Mouse (Mus musculus) heart, embryonic 14.5 days (tissue): Measurements from ENCODE around the gene Tmem98. TPM values are rescaled to one million over a fixed set of nuclear protein-coding genes. Genes with fewer than 3 reads are reported as not detected.

Experiments used
- ATAC-seq: fragments of 200-750 bp; cut with Nextera tagmentation; 2 replicates; pipeline ENCODE4 v1.8.0; 2017; ENCODE audit warnings: low read depth, moderate TSS enrichment; ENCODE audit not compliant: insufficient number of reproducible peaks, insufficient read depth, low FRiP score
- H3K27ac ChIP-seq, 2 experiments: fragments of 200-500 bp in 1 of 2; fragments of 300-500 bp in 1 of 2; sonication (generic) in 1 of 2; replicated peaks in 1 of 2; 2 replicates each; pipeline ENCODE4 v1.5.1; 2012 to 2014; ENCODE audit warnings: low read depth in 2 of 2, low read length in 2 of 2, control low read depth in 1 of 2, mild to moderate bottlenecking in 1 of 2, mixed read lengths in 1 of 2; ENCODE audit not compliant: control insufficient read depth in 1 of 2, insufficient read depth in 1 of 2
- H3K27me3 ChIP-seq: fragments of 300-500 bp; sonication (generic); 2 replicates; pipeline ENCODE4 v1.6.1; 2014; ENCODE audit warnings: mild to moderate bottlenecking, low read length, control low read depth; ENCODE audit not compliant: control insufficient read depth, insufficient read depth
- H3K36me3 ChIP-seq: fragments of 300-500 bp; sonication (generic); 2 replicates; pipeline ENCODE4 v1.6.1; 2014; ENCODE audit warnings: mild to moderate bottlenecking, control low read depth, low read length, mixed read lengths; ENCODE audit not compliant: control insufficient read depth, insufficient read depth
- H3K4me1 ChIP-seq, 2 experiments: fragments of 200-500 bp in 1 of 2; fragments of 300-500 bp in 1 of 2; sonication (generic) in 1 of 2; 2 replicates each; pipeline ENCODE4 v1.6.1; 2012 to 2014; ENCODE audit warnings: low read length in 2 of 2, control low read depth in 1 of 2, mixed read lengths in 1 of 2; ENCODE audit not compliant: control insufficient read depth in 2 of 2, insufficient read depth in 2 of 2
- H3K4me2 ChIP-seq: fragments of 300-500 bp; sonication (generic); 2 replicates; pipeline ENCODE4 v1.6.1; 2014; ENCODE audit warnings: mild to moderate bottlenecking, low read length
- H3K4me3 ChIP-seq, 2 experiments: fragments of 200-500 bp in 1 of 2; fragments of 300-500 bp in 1 of 2; sonication (generic) in 1 of 2; 2 replicates each; pipeline ENCODE4 v1.5.1; 2012 to 2014; ENCODE audit warnings: low read length in 2 of 2, mild to moderate bottlenecking in 2 of 2, control low read depth in 1 of 2, low read depth in 1 of 2, moderate library complexity in 1 of 2; ENCODE audit not compliant: control insufficient read depth in 1 of 2, insufficient read depth in 1 of 2
- H3K9ac ChIP-seq: fragments of 300-500 bp; sonication (generic); 2 replicates; pipeline ENCODE4 v1.6.1; 2014; ENCODE audit warnings: mild to moderate bottlenecking, low read length
- H3K9me3 ChIP-seq: fragments of 300-500 bp; sonication (generic); 2 replicates; pipeline ENCODE4 v1.6.1; 2016; ENCODE audit warnings: low read length, control low read depth; ENCODE audit not compliant: control insufficient read depth
- WGBS: fragments of 180-500 bp; shearing (Covaris S2); extraction: QIAGEN DNeasy Blood & Tissue Kit; methylation state at CpG from one replicate; pipeline ENCODE4 v1.1.7; 2014; 5-methylcytosine and 5-hydroxymethylcytosine counted together
- polyA plus RNA-seq: library from polyadenylated mRNA; unstranded; fragments of >200 nt; fragmentation: Nextera tagmentation; extraction: Ambion mirVana; gene quantifications from 2 replicates; pipeline ENCODE4 v1.2.1, GENCODE M21; 2014

Tmem98 gene
- polyA plus RNA-seq, 1 experiment from 2014 or later, result 97.6 TPM

- H3K4me2 ChIP-seq, result no peak overlapping the region
- H3K36me3 ChIP-seq, result peaks cover 61% of the 10 kb centered on the region
- ATAC-seq, result no peak
- H3K9ac ChIP-seq, result no peak overlapping the region
- no peak overlapping the region for H3K27ac ChIP-seq
- H3K4me3 ChIP-seq, result no peak overlapping the region
- H3K9me3 ChIP-seq, result no peaks in the 10 kb centered on the region
- no peaks in the 10 kb centered on the region for H3K27me3 ChIP-seq
- 54% methylated on average over 7 of the region's 7 CpGs for WGBS
- H3K4me1 ChIP-seq, result peaks cover 21 to 30% of the 10 kb centered on the region in 2 experiments
Observed at GRCm38 (mm10) chr11:80815354-80815753, 5.4 kb downstream of the Tmem98 start.

- Histone ChIP-seq H3K4me3 (peak overlapping the region; percentile 12 to 13), H3K27ac (peak overlapping the region; percentile 92 to 94), H3K4me1 (peaks cover 15 to 21% of the 10 kb centered on the region in 2 experiments), H3K4me2 (peak overlapping the region; percentile 51), H3K27me3 (no peaks in the 10 kb centered on the region), H3K36me3 (peaks cover 70% of the 10 kb centered on the region), H3K9me3 (no peaks in the 10 kb centered on the region), H3K9ac (peak overlapping the region; percentile 38; the same call in 1 of the 2 replicates)
- peak; percentile 72 for ATAC-seq
- 9% methylated on average over 11 of the region's 11 CpGs for WGBS
Observed at GRCm38 (mm10) chr11:80818060-80818697, 8.2 kb downstream of the Tmem98 start.

DNA sequence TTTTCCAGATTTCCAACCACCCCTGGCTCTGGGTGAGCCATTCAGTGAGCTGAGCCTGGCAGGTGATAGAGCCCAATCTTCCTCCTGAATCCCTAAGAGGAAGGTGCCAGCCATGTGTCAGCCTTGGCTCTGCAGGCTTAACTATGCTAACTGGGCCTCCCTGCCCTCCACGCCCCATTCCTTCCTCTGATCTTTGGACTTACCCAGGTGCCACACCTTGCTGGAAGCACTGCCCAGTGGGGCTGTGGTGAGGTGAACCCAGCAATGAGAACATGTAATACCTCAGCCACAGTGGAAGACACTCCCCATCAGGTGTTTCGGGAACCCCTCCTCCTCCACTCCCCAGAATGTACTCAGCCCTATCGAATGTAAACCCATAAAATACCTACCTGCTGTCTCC is 10.1 kb downstream of the Tmem98 start:
- no peak for ATAC-seq
- WGBS, result 94% methylated on average over 3 of the region's 3 CpGs

DNA sequence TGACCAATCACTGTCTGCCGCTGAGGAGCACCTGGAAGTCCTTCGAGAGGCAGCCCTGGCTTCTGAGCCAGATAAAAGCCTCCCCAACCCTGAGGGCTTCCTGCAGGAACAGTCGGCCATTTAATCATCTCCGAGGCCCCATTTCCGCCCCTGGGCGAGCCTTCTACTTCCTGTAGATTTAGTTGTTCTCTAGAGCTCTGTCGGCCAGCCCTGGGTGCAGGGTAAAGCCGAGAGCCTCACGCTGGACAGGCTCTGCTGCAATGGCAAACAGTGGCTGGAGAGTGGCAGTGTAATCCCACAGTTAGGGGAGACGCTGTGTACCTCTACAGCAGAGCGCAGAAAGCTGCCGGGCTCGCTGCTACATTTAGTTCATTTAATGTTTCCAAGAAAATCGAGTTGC is 11.3 kb downstream of the Tmem98 start:
- Histone ChIP-seq H3K4me1 (peaks cover 18 to 26% of the 10 kb centered on the region in 2 experiments), H3K4me3 (no peak overlapping the region), H3K36me3 (peaks cover 41% of the 10 kb centered on the region), H3K27ac (peak overlapping the region in 1 of 2 experiments; percentile 20; a peak in 2 of 4 replicates), H3K4me2 (no peak overlapping the region), H3K9me3 (no peaks in the 10 kb centered on the region), H3K9ac (no peak overlapping the region), H3K27me3 (no peaks in the 10 kb centered on the region)
- ATAC-seq, result peak; percentile 48; the same call in 1 of the 2 replicates
- WGBS, result 42% methylated on average over 14 of the region's 14 CpGs

More for the DNA sequence above, 10.1 kb downstream of the Tmem98 start:
- Histone ChIP-seq H3K4me3 (no peak overlapping the region), H3K9ac (no peak overlapping the region), H3K4me1 (peaks cover 18 to 26% of the 10 kb centered on the region in 2 experiments), H3K27ac (no peak overlapping the region), H3K27me3 (no peaks in the 10 kb centered on the region), H3K9me3 (no peaks in the 10 kb centered on the region), H3K36me3 (peaks cover 53% of the 10 kb centered on the region), H3K4me2 (no peak overlapping the region)

DNA sequence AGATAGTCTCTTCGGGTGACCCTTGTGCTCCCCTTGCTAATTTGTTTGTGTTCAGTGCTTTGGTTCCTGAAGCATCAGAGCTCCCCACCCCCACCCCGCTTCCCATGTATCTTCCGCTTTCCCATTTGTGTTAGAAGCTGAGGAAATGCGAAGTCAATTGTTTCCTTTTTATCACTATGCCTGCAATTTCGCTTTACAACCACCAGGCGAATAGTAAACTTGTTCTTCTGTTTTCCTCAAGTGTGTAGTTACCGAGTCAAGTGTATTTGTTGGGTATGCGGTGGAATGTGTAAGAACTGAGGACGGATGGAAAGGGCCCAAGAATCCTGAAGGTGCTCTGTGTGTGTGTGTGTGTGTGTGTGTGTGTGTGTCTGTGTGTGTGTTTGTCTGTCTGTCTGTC is 11.8 kb downstream of the Tmem98 start:
- H3K4me3 ChIP-seq, result no peak overlapping the region
- H3K9me3 ChIP-seq, result no peaks in the 10 kb centered on the region
- WGBS, result 69% methylated on average over 9 of the region's 9 CpGs
- peak overlapping the region in 1 of 2 experiments; percentile 20; a peak in 1 of 4 replicates for H3K27ac ChIP-seq
- H3K9ac ChIP-seq, result no peak overlapping the region
- H3K36me3 ChIP-seq, result peaks cover 36% of the 10 kb centered on the region
- ATAC-seq, result no peak
- H3K4me2 ChIP-seq, result no peak overlapping the region
- H3K4me1 ChIP-seq, result peaks cover 18 to 26% of the 10 kb centered on the region in 2 experiments
- no peaks in the 10 kb centered on the region for H3K27me3 ChIP-seq

DNA sequence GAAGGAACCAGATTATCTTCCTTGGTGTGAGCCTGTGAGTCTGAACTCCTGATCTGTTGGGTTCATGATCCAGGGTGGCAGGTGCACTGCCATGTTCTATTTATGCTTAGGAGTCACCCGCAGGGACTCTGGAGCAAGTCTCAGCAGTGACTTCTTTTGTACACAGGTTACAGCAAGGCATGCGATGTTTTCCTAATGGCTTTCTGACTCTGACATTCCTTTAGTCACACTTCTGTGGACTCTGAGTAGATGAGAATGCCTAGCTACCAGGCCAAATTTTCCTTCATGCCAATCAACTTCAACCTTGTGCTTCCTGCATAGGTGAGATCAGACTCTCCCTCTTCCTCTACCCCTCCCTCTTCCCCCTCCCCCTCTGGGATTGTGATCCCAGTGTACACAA is 25.4 kb downstream of the Tmem98 start:
- Histone ChIP-seq H3K27me3 (no peaks in the 10 kb centered on the region), H3K4me2 (no peak overlapping the region), H3K36me3 (no peaks in the 10 kb centered on the region), H3K9me3 (no peaks in the 10 kb centered on the region), H3K9ac (no peak overlapping the region), H3K4me1 (no peaks in the 10 kb centered on the region), H3K4me3 (no peak overlapping the region), H3K27ac (no peak overlapping the region)
- no peak for ATAC-seq
- 73% methylated on average over 2 of the region's 2 CpGs for WGBS

DNA sequence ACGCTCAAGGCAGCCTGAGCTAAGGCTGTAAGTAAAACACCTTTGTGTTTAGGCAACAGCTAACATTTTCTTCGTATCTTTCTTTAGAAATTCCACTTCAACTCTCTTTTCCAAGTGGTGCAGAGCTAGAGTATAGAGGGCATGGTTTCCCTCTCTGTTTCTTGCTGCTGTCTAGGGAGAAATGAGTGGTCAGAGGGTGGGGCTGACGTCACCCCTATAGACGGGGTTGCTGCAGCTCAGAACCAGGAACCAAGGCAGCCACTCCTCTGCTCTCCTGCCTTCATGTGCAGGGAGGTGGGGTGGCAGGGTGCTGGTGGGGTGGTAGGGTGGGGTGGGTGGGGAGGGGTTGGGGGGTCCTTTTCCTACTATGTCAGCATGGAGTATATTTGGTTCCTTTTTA is 25.9 kb downstream of the Tmem98 start:
- Histone ChIP-seq H3K27me3 (no peaks in the 10 kb centered on the region), H3K4me3 (no peak overlapping the region), H3K9me3 (no peaks in the 10 kb centered on the region), H3K4me2 (no peak overlapping the region), H3K36me3 (no peaks in the 10 kb centered on the region), H3K27ac (no peak overlapping the region), H3K9ac (no peak overlapping the region), H3K4me1 (no peaks in the 10 kb centered on the region)
- no peak for ATAC-seq
- 73% methylated on average over 4 of the region's 4 CpGs for WGBS

GRCm38 (mm10) chr11:80838724-80839123 is 28.7 kb downstream of the Tmem98 start:
- Histone ChIP-seq H3K27ac (no peak overlapping the region), H3K4me1 (no peaks in the 10 kb centered on the region), H3K27me3 (no peaks in the 10 kb centered on the region), H3K4me2 (no peak overlapping the region), H3K9ac (no peak overlapping the region), H3K4me3 (no peak overlapping the region), H3K9me3 (no peaks in the 10 kb centered on the region), H3K36me3 (no peaks in the 10 kb centered on the region)
- ATAC-seq, result no peak
- WGBS, result 63% methylated on average over 1 of the region's 1 CpGs
